Mouse (Mus musculus) neural tube, embryonic 14.5 days (tissue): Measurements from ENCODE around the gene Tnfrsf1a. TPM values are rescaled to one million over a fixed set of nuclear protein-coding genes. Genes with fewer than 3 reads are reported as not detected.

Experiments
- ATAC-seq: fragments of 200-750 bp; cut with Nextera tagmentation; 2 replicates; pipeline ENCODE4 v1.8.0; 2017; ENCODE audit warnings: low read depth, mild to moderate bottlenecking, moderate TSS enrichment, moderate library complexity
- H3K27ac ChIP-seq: fragments of 300-500 bp; sonication (generic); 2 replicates; pipeline ENCODE4 v1.5.1; 2014; ENCODE audit warnings: low read depth, mild to moderate bottlenecking, control low read depth, low read length, moderate library complexity, mixed read lengths
- H3K27me3 ChIP-seq: fragments of 300-500 bp; sonication (generic); 2 replicates; pipeline ENCODE4 v1.6.1; 2014; ENCODE audit warnings: low read length; ENCODE audit not compliant: control insufficient read depth, insufficient read depth
- H3K36me3 ChIP-seq: fragments of 300-500 bp; sonication (generic); 2 replicates; pipeline ENCODE4 v1.6.1; 2014; ENCODE audit warnings: low read length, mixed read lengths; ENCODE audit not compliant: control insufficient read depth, insufficient read depth
- H3K4me1 ChIP-seq: fragments of 300-500 bp; sonication (generic); 2 replicates; pipeline ENCODE4 v1.6.1; 2014; ENCODE audit warnings: low read length; ENCODE audit not compliant: control insufficient read depth, insufficient read depth
- H3K4me2 ChIP-seq: fragments of 300-500 bp; sonication (generic); 2 replicates; pipeline ENCODE4 v1.6.1; 2014; ENCODE audit warnings: mild to moderate bottlenecking, low read depth, low read length, control low read depth
- H3K4me3 ChIP-seq: fragments of 300-500 bp; sonication (generic); 2 replicates; pipeline ENCODE4 v1.5.1; 2014; ENCODE audit warnings: low read depth, low read length, control low read depth, mixed read lengths
- H3K9ac ChIP-seq: fragments of 300-500 bp; sonication (generic); replicated peaks from 2 replicates; pipeline ENCODE4 v1.6.1; 2014; ENCODE audit warnings: low read depth, mild to moderate bottlenecking, control low read depth, low read length, mixed read lengths
- H3K9me3 ChIP-seq: fragments of 300-500 bp; sonication (generic); 2 replicates; pipeline ENCODE4 v1.6.1; 2016; ENCODE audit warnings: low read length; ENCODE audit not compliant: control insufficient read depth
- WGBS: fragments of 180-500 bp; shearing (Covaris S2); extraction: QIAGEN DNeasy Blood & Tissue Kit; methylation state at CpG from one replicate; pipeline ENCODE4 v1.1.7; 2014; 5-methylcytosine and 5-hydroxymethylcytosine counted together
- polyA plus RNA-seq: library from polyadenylated mRNA; unstranded; fragments of >200 nt; fragmentation: Nextera tagmentation; extraction: Ambion mirVana; gene quantifications from 2 replicates; pipeline ENCODE4 v1.2.1, GENCODE M21; 2014

The Tnfrsf1a gene
- polyA plus RNA-seq, 1 experiment from 2014 or later: 6.5 TPM

- Histone ChIP-seq H3K27me3 (no peaks in the 10 kb centered on the region), H3K9ac (no peak overlapping the region), H3K9me3 (no peaks in the 10 kb centered on the region), H3K27ac (no peak overlapping the region), H3K4me3 (no peak overlapping the region), H3K4me2 (no peak overlapping the region), H3K4me1 (no peaks in the 10 kb centered on the region), H3K36me3 (no peaks in the 10 kb centered on the region)
- WGBS: 67% methylated on average over 11 of the region's 11 CpGs
- no peak for ATAC-seq
Observed at GRCm38 (mm10) chr6:125410551-125410950, 61.4 kb downstream of the Tnfrsf1a start.

DNA sequence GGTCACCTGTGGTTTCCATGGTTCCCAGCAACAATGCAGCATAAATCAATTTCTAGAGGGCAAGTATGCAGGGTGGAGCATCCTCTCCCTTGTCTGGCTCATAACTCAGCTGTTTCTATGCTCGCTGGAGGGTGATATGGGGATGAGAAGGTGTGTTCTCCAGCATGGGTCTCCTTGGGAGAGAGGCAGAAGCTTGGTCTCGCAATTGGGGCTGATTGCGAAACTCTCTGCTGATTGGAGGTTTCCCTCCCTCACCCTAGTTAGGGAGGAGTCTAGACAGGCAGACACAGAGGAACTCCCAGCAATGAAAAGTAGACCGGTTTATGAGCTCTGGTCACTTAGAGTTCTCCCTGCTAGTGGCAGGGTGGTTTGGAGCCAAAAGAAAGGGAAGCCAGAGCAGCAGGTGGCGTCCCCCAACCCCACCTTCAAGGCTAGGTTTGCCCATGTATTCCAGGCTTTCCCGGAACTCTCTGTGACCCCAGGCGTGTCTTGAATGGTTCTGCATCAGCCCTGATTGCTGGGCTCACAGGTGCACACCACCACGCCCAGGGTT is 61.9 kb downstream of the Tnfrsf1a start:
- no peak for ATAC-seq
- no peak overlapping the region for H3K27ac ChIP-seq
- no peaks in the 10 kb centered on the region for H3K27me3 ChIP-seq
- H3K4me1 ChIP-seq: no peaks in the 10 kb centered on the region
- H3K9me3 ChIP-seq: no peaks in the 10 kb centered on the region
- 47% methylated on average over 8 of the region's 8 CpGs for WGBS
- no peak overlapping the region for H3K4me2 ChIP-seq
- no peaks in the 10 kb centered on the region for H3K36me3 ChIP-seq
- H3K4me3 ChIP-seq: no peak overlapping the region
- no peak overlapping the region for H3K9ac ChIP-seq

GRCm38 (mm10) chr6:125411661-125412060 is 62.5 kb downstream of the Tnfrsf1a start:
- H3K27ac ChIP-seq: no peak overlapping the region
- no peaks in the 10 kb centered on the region for H3K4me1 ChIP-seq
- no peak overlapping the region for H3K9ac ChIP-seq
- H3K4me3 ChIP-seq: no peak overlapping the region
- no peaks in the 10 kb centered on the region for H3K9me3 ChIP-seq
- no peaks in the 10 kb centered on the region for H3K36me3 ChIP-seq
- no peaks in the 10 kb centered on the region for H3K27me3 ChIP-seq
- no peak overlapping the region for H3K4me2 ChIP-seq
- 98% methylated on average over 6 of the region's 6 CpGs for WGBS
- no peak for ATAC-seq

Other genes with a start within 250 kb of the Tnfrsf1a start
- 45.0 and 49.6 TPM in 2 replicates for gene Nop2, start 217.5 kb upstream of the Tnfrsf1a start, polyA plus RNA-seq
- 18.3 and 18.5 TPM in 2 replicates for gene Iffo1, start 204.1 kb upstream of the Tnfrsf1a start, polyA plus RNA-seq
- 1,265 and 1,492 TPM in 2 replicates for gene Gapdh, start 182.9 kb upstream of the Tnfrsf1a start, polyA plus RNA-seq
- gene Ncapd2, start 157.7 kb upstream of the Tnfrsf1a start, polyA plus RNA-seq: 22.6 and 46.4 TPM in 2 replicates
- 135 and 138 TPM in 2 replicates for gene Mrpl51, start 157.6 kb upstream of the Tnfrsf1a start, polyA plus RNA-seq
- 14.1 and 21.2 TPM in 2 replicates for gene Vamp1, start 133.8 kb upstream of the Tnfrsf1a start, polyA plus RNA-seq
- 5.0 and 5.1 TPM in 2 replicates for gene Tapbpl, start 117.5 kb upstream of the Tnfrsf1a start, polyA plus RNA-seq
- gene Cd27, start 112.4 kb upstream of the Tnfrsf1a start, polyA plus RNA-seq: 1.0 and 2.5 TPM in 2 replicates
- gene Tuba3a, start 63.3 kb upstream of the Tnfrsf1a start, polyA plus RNA-seq: not detected in 2 replicates
- 11.0 and 14.8 TPM in 2 replicates for gene Ltbr, start 35.5 kb upstream of the Tnfrsf1a start, polyA plus RNA-seq
- gene Scnn1a, start 28.7 kb upstream of the Tnfrsf1a start, polyA plus RNA-seq: 0.67 and 0.77 TPM in 2 replicates
- 0.09 and 0.13 TPM in 2 replicates for gene Plekhg6, start 31.4 kb downstream of the Tnfrsf1a start, polyA plus RNA-seq
- gene Cd9, start 145.4 kb downstream of the Tnfrsf1a start, polyA plus RNA-seq: 88.4 and 102 TPM in 2 replicates
- 6.5 and 10.9 TPM in 2 replicates for gene Vwf, start 197.4 kb downstream of the Tnfrsf1a start, polyA plus RNA-seq